Mouse (Mus musculus) embryonic facial prominence, embryonic 10.5 days (tissue): ENCODE results near the gene Phgdh. TPM values are rescaled to one million over a fixed set of nuclear protein-coding genes. Genes with fewer than 3 reads are reported as not detected.

ENCODE experiments used
- DNase-seq: peaks from one replicate; pipeline ENCODE4 v3.0.0-alpha.2; 2017; ENCODE audit warnings: low spot score
- H3K27ac ChIP-seq: fragments of 300-500 bp; sonication (generic); replicated peaks from 2 replicates; pipeline ENCODE4 v1.5.1; 2016; ENCODE audit warnings: mild to moderate bottlenecking
- H3K27me3 ChIP-seq: fragments of 300-500 bp; sonication (generic); replicated peaks from 2 replicates; pipeline ENCODE4 v1.6.1; 2016; ENCODE audit warnings: low read depth, mild to moderate bottlenecking; ENCODE audit not compliant: poor library complexity, severe bottlenecking
- H3K36me3 ChIP-seq: fragments of 300-500 bp; sonication (generic); replicated peaks from 2 replicates; pipeline ENCODE4 v1.6.1; 2016; ENCODE audit warnings: mild to moderate bottlenecking, moderate library complexity
- H3K4me1 ChIP-seq: fragments of 300-500 bp; sonication (generic); 2 replicates; pipeline ENCODE4 v1.6.1; 2016
- H3K4me3 ChIP-seq: fragments of 300-500 bp; sonication (generic); 2 replicates; pipeline ENCODE4 v1.5.1; 2016; ENCODE audit warnings: mild to moderate bottlenecking, moderate library complexity
- H3K9me3 ChIP-seq: fragments of 300-500 bp; sonication (generic); 2 replicates; pipeline ENCODE4 v1.6.1; 2016; ENCODE audit warnings: mild to moderate bottlenecking
- WGBS: fragments of 180-500 bp; shearing (Covaris S2); methylation state at CpG from one replicate; pipeline ENCODE4 v1.1.7; 2016; 5-methylcytosine and 5-hydroxymethylcytosine counted together
- polyA plus RNA-seq: library from polyadenylated mRNA; unstranded; fragments of >200 nt; fragmentation: Nextera tagmentation; extraction: Ambion mirVana; gene quantifications from 2 replicates; pipeline ENCODE4 v1.2.1, GENCODE M21; 2016

The Phgdh gene
- polyA plus RNA-seq, 1 experiment from 2014 or later, result 373 TPM

- peak overlapping the region; percentile 91 for H3K27ac ChIP-seq
- peaks cover 41% of the 10 kb centered on the region for H3K4me1 ChIP-seq
- peak overlapping the region; percentile 76 for H3K4me3 ChIP-seq
- peaks cover 12% of the 10 kb centered on the region for H3K36me3 ChIP-seq
- no peaks in the 10 kb centered on the region for H3K9me3 ChIP-seq
- peak; percentile 76 for DNase-seq
- under 1% methylated on average over 46 of the region's 46 CpGs for WGBS
- no peaks in the 10 kb centered on the region for H3K27me3 ChIP-seq
Measured at GRCm38 (mm10) chr3:98339097-98339705, 589 bp downstream of the Phgdh start.

- Histone ChIP-seq H3K36me3 (peaks cover 17% of the 10 kb centered on the region), H3K4me3 (peak overlapping the region; percentile 76), H3K27ac (peak overlapping the region; percentile 91), H3K9me3 (no peaks in the 10 kb centered on the region), H3K4me1 (peaks cover 41% of the 10 kb centered on the region), H3K27me3 (no peaks in the 10 kb centered on the region)
- peak; percentile 78 for DNase-seq
- WGBS, result 6% methylated on average over 15 of the region's 15 CpGs
Measured at GRCm38 (mm10) chr3:98338584-98339041, 1.2 kb downstream of the Phgdh start.

DNA sequence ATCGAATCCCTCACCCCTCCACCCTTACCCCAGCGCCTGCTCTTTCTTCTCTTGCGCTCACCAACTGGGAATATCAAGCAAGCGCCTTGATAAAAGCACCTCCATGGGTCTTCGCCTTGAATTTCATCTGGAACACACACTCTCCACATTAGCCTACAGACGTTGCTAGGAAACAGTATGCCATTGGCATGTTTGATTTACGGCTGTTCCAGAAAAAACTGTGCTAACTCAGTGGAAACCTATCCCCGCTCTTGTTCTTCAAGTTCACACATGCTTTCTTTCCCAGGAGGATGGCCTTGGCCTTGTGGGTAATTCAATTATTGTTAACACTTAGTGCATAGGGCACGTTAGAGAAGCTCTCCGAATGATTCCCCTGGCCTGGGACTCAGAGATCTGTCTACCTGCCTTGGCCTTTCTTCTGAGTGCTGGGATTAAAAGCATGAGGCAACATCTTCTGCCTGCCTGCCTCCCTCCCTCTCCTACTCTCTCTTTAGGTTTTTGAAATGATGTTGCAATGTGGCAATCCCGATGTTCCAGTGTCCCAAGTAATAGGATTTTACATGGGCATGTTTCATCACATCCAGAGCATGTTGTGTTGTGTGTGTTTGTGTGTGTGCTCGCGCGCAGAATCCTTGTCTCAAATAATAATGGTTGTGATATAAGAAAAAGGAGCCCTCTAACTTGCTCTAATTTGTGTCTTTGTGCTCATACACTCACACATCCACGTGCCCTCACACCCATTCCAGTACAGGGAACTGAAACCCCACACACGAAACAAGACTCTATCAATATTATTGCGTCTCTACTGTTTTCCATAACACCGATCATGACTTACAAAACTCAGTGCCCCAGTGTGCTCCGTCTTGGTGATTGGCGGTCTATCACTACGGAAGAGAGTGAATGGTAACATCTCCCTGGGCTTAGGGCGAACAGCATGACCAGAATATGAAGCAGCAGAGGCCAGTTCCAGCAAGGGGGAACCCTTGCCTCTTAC is 2.8 kb downstream of the Phgdh start:
- Histone ChIP-seq H3K36me3 (peaks cover 33% of the 10 kb centered on the region), H3K27ac (no peak overlapping the region; the same call in 1 of the 2 replicates), H3K9me3 (no peaks in the 10 kb centered on the region), H3K27me3 (no peaks in the 10 kb centered on the region), H3K4me1 (peaks cover 41% of the 10 kb centered on the region), H3K4me3 (peak overlapping the region; percentile 76)
- no peak for DNase-seq
- 83% methylated on average over 22 of the region's 22 CpGs for WGBS

DNA sequence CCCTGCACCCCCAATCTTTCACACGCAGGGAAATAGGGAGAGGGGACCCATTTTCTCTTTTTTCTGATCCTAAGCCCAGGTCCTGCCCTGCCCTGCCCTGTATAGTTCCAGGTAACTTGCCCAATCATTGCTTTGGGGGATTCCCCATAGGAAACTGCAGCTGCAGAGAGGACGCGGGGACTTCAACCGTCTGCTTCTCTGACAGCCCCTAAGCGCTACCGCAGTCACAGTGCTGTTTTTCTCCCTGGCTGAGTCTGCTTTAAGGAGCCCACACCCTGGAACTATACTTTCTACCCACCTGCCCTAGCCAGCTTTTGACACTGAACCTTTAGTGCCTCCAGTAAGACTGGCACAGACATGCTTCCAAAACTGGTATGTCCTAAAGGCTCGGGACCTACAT is 3.9 kb downstream of the Phgdh start:
- Histone ChIP-seq H3K4me3 (no peak overlapping the region), H3K9me3 (no peaks in the 10 kb centered on the region), H3K27ac (no peak overlapping the region), H3K4me1 (peaks cover 41% of the 10 kb centered on the region), H3K36me3 (peaks cover 44% of the 10 kb centered on the region), H3K27me3 (no peaks in the 10 kb centered on the region)
- WGBS, result 83% methylated on average over 7 of the region's 7 CpGs
- no peak for DNase-seq

DNA sequence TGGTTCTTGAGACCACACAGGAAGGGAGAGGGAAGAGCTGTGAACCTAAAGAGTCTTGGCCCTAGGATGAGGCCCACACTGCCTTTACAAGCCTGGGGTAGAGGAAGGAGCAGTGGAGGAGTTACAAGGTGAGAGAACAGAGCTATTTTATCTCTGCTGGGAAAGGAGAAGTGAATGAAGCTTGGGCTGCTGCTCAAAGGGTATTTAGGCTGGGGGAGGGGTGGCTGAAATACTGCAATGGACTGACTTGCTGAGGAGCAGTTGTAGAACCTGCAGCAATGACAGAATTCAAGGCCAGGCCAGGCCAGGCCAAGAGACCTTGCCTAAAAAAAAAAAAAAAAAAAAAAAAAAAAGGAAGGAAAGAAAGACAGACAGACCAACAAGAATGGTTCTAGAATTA is 4.5 kb downstream of the Phgdh start:
- no peaks in the 10 kb centered on the region for H3K9me3 ChIP-seq
- peaks cover 41% of the 10 kb centered on the region for H3K4me1 ChIP-seq
- H3K27ac ChIP-seq, result no peak overlapping the region
- DNase-seq, result no peak
- H3K27me3 ChIP-seq, result no peaks in the 10 kb centered on the region
- H3K4me3 ChIP-seq, result no peak overlapping the region
- peaks cover 49% of the 10 kb centered on the region for H3K36me3 ChIP-seq

DNA sequence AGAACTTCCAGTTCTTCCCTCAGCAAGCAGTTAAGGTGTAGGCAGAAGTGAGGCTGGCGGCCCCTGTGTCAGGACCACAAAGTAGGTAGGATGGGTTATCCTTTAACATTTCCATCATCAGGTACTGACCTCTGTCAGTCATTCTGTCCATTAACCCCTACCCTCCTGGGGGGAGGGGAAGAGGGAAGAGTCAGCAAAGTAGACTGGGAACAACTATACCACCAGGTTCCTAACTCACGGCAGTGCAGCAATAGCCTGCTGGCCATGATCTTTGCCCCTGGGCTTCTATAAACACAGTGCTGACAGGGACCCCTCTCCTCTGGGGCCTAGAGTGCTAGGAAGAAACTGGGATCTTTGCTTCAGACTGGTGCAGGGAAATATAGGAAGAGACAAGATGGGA is 5.8 kb downstream of the Phgdh start:
- no peak overlapping the region for H3K27ac ChIP-seq
- 81% methylated on average over 2 of the region's 2 CpGs for WGBS
- H3K9me3 ChIP-seq, result no peaks in the 10 kb centered on the region
- peaks cover 39% of the 10 kb centered on the region for H3K4me1 ChIP-seq
- no peak for DNase-seq
- peaks cover 62% of the 10 kb centered on the region for H3K36me3 ChIP-seq
- H3K4me3 ChIP-seq, result no peak overlapping the region
- H3K27me3 ChIP-seq, result no peaks in the 10 kb centered on the region

- Histone ChIP-seq H3K36me3 (peaks cover 95% of the 10 kb centered on the region), H3K27me3 (no peaks in the 10 kb centered on the region), H3K4me3 (no peak overlapping the region), H3K4me1 (peaks cover 16% of the 10 kb centered on the region), H3K27ac (peak overlapping the region; percentile 66; the same call in 1 of the 2 replicates), H3K9me3 (no peaks in the 10 kb centered on the region)
- WGBS, result 52% methylated on average over 9 of the region's 9 CpGs
- no peak for DNase-seq
Measured at GRCm38 (mm10) chr3:98324235-98324634, 15.6 kb downstream of the Phgdh start.

GRCm38 (mm10) chr3:98322209-98322608 is 17.6 kb downstream of the Phgdh start:
- WGBS, result 95% methylated on average over 5 of the region's 5 CpGs
- Histone ChIP-seq H3K27ac (no peak overlapping the region), H3K36me3 (peaks cover 95% of the 10 kb centered on the region), H3K9me3 (no peaks in the 10 kb centered on the region), H3K4me1 (peaks cover 30% of the 10 kb centered on the region), H3K27me3 (no peaks in the 10 kb centered on the region), H3K4me3 (no peak overlapping the region)
- no peak for DNase-seq

- Histone ChIP-seq H3K36me3 (peaks cover 93% of the 10 kb centered on the region), H3K27ac (peak overlapping the region; percentile 67), H3K4me1 (peaks cover 28% of the 10 kb centered on the region), H3K27me3 (no peaks in the 10 kb centered on the region), H3K4me3 (no peak overlapping the region), H3K9me3 (no peaks in the 10 kb centered on the region)
- DNase-seq, result peak; percentile 35
- WGBS, result 73% methylated on average over 2 of the region's 2 CpGs
Measured at GRCm38 (mm10) chr3:98319190-98319589, 20.6 kb downstream of the Phgdh start.

DNA sequence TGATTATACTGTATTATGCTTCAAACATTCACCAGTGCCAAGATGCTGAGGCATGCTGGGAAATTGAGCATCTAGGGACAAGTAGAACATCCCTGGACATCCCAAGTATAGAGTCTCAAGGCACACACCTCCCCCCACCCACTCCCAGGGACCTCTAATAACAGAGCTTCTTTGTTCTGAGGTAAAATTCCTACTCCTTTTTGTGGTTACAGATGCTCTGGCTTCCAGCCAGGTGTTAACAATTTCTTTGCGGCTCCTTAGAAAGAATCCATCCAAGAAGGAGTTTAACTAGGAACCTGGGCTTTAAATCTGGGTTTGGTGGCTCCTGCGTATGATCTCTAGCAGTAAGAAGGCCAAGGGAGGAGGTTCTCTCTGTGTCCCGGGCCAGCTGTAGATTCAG is 22.6 kb downstream of the Phgdh start:
- WGBS, result 67% methylated on average over 3 of the region's 3 CpGs
- Histone ChIP-seq H3K4me1 (peaks cover 25% of the 10 kb centered on the region), H3K4me3 (no peak overlapping the region), H3K27ac (peak overlapping the region; percentile 35; the same call in 1 of the 2 replicates), H3K9me3 (no peaks in the 10 kb centered on the region), H3K36me3 (peaks cover 91% of the 10 kb centered on the region), H3K27me3 (no peaks in the 10 kb centered on the region)
- DNase-seq, result peak; percentile 21

DNA sequence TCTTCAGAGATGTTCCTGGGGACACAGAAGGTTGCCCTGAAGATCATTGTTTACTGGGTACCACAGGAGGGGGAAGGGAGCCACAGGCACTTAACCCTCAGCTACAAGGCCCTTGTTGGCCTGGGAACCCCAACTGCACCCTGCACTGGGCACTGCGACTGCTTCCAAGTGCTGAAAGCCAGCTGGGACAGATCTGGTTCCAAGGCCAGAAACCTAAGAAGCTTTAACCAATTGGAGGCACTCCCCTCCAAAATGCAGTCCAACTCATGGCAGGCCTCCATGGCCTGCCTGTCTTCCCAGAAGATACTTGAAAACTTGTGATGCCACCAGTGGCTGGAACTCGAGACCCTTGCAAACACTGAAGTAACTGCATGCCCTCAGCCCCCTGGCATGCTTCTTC is 24.6 kb downstream of the Phgdh start:
- 85% methylated on average over 2 of the region's 2 CpGs for WGBS
- Histone ChIP-seq H3K4me3 (no peak overlapping the region), H3K4me1 (peaks cover 24% of the 10 kb centered on the region), H3K36me3 (peaks cover 82% of the 10 kb centered on the region), H3K27me3 (no peaks in the 10 kb centered on the region), H3K9me3 (no peaks in the 10 kb centered on the region), H3K27ac (no peak overlapping the region)
- DNase-seq, result no peak

DNA sequence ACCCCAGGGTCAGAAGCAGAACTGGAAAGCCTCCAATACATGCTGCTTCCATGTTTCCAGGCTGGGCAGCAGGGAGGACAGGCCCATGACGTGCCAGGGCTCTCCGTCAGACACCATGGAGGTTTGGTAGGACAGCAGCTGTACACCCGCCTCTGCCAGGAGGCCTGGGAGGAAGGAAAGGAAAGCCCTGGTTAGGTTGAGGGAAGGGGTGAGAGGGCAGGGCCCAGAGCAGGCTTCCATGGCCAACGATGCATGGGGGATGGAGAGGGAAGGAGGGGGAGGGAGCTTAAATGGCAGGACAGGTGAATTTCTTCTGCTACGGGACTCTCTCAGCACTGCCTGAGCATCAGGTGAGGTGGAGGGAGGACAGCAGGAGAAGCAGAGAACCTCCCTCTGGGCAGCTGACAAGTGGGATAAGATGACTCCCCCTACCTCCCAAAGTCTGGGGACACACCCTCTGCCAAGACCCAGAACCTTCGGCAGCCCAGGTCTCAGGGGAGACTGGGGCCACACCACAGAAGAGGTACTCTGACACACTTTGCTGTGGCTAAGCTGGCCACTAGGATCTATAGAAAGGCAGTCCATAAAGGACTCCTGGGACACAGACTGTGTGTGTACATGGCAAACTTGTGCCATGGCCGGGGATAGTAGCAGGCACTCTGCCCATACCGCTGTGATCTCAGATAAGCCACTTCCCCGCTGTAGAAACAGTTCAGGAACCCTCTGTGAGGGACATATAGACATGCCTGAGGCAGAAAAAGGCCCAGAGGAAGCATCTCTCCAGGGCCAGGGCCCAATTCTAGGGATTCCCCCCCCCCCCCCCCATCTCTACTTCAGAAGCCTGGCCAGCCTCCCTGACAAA is 26.3 kb downstream of the Phgdh start:
- 77% methylated on average over 9 of the region's 9 CpGs for WGBS
- Histone ChIP-seq H3K36me3 (peaks cover 65% of the 10 kb centered on the region), H3K4me3 (no peak overlapping the region), H3K9me3 (no peaks in the 10 kb centered on the region), H3K4me1 (peaks cover 10% of the 10 kb centered on the region), H3K27me3 (no peaks in the 10 kb centered on the region), H3K27ac (no peak overlapping the region)
- no peak for DNase-seq
